Mouse (Mus musculus) limb, embryonic 13.5 days (tissue): ENCODE data around the gene Nup50. TPM values are rescaled to one million over a fixed set of nuclear protein-coding genes. Genes with fewer than 3 reads are reported as not detected.

Experiments used
- ATAC-seq: fragments of 200-750 bp; cut with Nextera tagmentation; 2 replicates; pipeline ENCODE4 v1.8.0; 2017; ENCODE audit warnings: low read depth, moderate number of reproducible peaks, moderate TSS enrichment; ENCODE audit not compliant: low FRiP score
- H3K27ac ChIP-seq: fragments of 300-500 bp; sonication (generic); 2 replicates; pipeline ENCODE4 v1.5.1; 2015; ENCODE audit warnings: inconsistent platforms, mild to moderate bottlenecking, moderate library complexity
- H3K27me3 ChIP-seq: fragments of 300-500 bp; sonication (generic); 2 replicates; pipeline ENCODE4 v1.6.1; 2015; ENCODE audit warnings: mild to moderate bottlenecking, inconsistent platforms
- H3K36me3 ChIP-seq: fragments of 300-500 bp; sonication (generic); 2 replicates; pipeline ENCODE4 v1.6.1; 2015; ENCODE audit warnings: inconsistent platforms, mild to moderate bottlenecking, moderate library complexity
- H3K4me1 ChIP-seq: fragments of 300-500 bp; sonication (generic); 2 replicates; pipeline ENCODE4 v1.6.1; 2015; ENCODE audit warnings: inconsistent platforms
- H3K4me2 ChIP-seq: fragments of 300-500 bp; sonication (generic); replicated peaks from 2 replicates; pipeline ENCODE4 v1.6.1; 2015; ENCODE audit warnings: inconsistent platforms, mild to moderate bottlenecking, moderate library complexity
- H3K4me3 ChIP-seq: fragments of 300-500 bp; sonication (generic); 2 replicates; pipeline ENCODE4 v1.5.1; 2015; ENCODE audit warnings: moderate library complexity, mild to moderate bottlenecking, inconsistent platforms
- H3K9ac ChIP-seq: fragments of 300-500 bp; sonication (generic); 2 replicates; pipeline ENCODE4 v1.6.1; 2015; ENCODE audit warnings: mild to moderate bottlenecking, inconsistent platforms
- H3K9me3 ChIP-seq: fragments of 300-500 bp; sonication (generic); 2 replicates; pipeline ENCODE4 v1.6.1; 2016; ENCODE audit warnings: inconsistent platforms
- WGBS: fragments of 180-500 bp; shearing (Covaris S2); methylation state at CpG from one replicate; pipeline ENCODE4 v1.1.7; 2015; 5-methylcytosine and 5-hydroxymethylcytosine counted together
- polyA plus RNA-seq: library from polyadenylated mRNA; unstranded; fragments of >200 nt; fragmentation: Nextera tagmentation; extraction: Ambion mirVana; gene quantifications from 2 replicates; pipeline ENCODE4 v1.2.1, GENCODE M21; 2015

Nup50 gene
- polyA plus RNA-seq, 1 experiment from 2014 or later: 39.8 TPM

DNA sequence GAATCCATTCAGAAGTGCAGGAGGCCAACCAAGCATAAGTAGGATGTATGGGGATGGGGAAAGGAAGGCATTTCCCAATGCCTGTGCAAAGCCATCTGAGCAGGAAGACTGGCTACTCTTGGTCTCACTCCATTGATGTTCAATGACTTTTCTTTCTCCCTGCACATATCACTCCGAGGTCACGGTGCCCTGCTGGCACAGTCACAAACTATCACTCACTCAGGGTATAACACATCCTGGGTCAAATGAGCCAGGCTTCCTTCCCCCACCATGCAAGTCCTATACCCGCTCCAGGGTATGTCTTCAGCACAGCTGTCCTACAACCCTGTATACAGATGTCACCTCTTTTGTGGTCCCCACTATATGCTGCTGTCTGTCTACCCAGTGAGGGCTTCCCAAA lies 35.1 kb downstream of the Nup50 start:
- no peak overlapping the region for H3K4me2 ChIP-seq
- no peak for ATAC-seq
- no peak overlapping the region for H3K9ac ChIP-seq
- H3K4me1 ChIP-seq: peaks cover 13% of the 10 kb centered on the region; the same call in 1 of the 2 replicates
- no peaks in the 10 kb centered on the region for H3K9me3 ChIP-seq
- no peak overlapping the region for H3K4me3 ChIP-seq
- H3K27me3 ChIP-seq: no peaks in the 10 kb centered on the region
- peaks cover 52% of the 10 kb centered on the region for H3K36me3 ChIP-seq
- 83% methylated on average over 3 of the region's 3 CpGs for WGBS
- H3K27ac ChIP-seq: no peak overlapping the region

DNA sequence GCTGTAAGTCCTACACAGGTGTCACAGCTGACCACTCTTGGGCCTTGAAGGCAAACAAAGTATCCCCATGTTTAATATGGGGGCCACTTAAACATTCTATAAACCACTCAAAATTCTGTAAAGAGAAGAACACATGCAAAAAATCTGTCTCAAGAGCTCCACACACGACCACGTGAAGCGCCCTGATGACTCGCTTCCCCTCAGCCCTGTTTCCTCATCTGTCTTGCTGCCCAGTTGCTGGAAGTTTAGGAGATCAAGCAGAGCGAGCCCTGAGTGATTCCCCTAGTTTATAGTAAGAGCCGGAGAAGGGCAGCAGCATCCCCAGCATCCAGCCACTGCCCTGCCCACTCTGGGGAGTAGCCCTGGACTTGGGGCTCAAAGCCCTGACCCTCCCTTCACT lies 36.7 kb downstream of the Nup50 start:
- no peak for ATAC-seq
- peaks cover 13% of the 10 kb centered on the region; the same call in 1 of the 2 replicates for H3K4me1 ChIP-seq

DNA sequence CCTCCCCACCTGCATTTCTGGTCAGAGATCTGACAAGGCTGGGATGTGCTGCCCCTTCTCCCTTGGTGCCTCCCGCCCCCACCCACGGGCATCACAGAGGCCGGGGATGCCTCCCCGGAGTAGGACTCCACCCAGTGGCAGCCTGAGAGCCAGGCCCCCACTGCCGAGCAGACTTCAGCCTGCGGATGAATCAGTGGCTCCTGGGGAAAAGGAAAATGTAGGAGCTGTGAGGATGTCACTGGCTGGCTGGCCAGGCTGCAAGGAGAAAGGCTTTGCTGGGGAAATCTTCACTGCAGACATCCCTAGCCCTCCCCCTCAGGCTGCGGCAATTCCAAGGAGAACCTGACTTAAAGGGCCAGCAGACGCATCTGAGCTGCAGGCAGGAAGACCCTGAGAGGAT lies 37.5 kb downstream of the Nup50 start:
- 22% methylated on average over 8 of the region's 8 CpGs for WGBS
- Histone ChIP-seq H3K36me3 (peaks cover 30% of the 10 kb centered on the region), H3K27me3 (no peaks in the 10 kb centered on the region), H3K4me1 (peaks cover 13% of the 10 kb centered on the region; the same call in 1 of the 2 replicates), H3K4me2 (no peak overlapping the region), H3K9ac (no peak overlapping the region), H3K27ac (no peak overlapping the region), H3K4me3 (no peak overlapping the region), H3K9me3 (no peaks in the 10 kb centered on the region)
- no peak for ATAC-seq

More for the DNA sequence above, 36.7 kb downstream of the Nup50 start:
- Histone ChIP-seq H3K9ac (no peak overlapping the region), H3K4me3 (no peak overlapping the region), H3K36me3 (peaks cover 38% of the 10 kb centered on the region), H3K27me3 (no peaks in the 10 kb centered on the region), H3K27ac (no peak overlapping the region), H3K4me2 (no peak overlapping the region), H3K9me3 (no peaks in the 10 kb centered on the region)
- WGBS: 84% methylated on average over 6 of the region's 6 CpGs

DNA sequence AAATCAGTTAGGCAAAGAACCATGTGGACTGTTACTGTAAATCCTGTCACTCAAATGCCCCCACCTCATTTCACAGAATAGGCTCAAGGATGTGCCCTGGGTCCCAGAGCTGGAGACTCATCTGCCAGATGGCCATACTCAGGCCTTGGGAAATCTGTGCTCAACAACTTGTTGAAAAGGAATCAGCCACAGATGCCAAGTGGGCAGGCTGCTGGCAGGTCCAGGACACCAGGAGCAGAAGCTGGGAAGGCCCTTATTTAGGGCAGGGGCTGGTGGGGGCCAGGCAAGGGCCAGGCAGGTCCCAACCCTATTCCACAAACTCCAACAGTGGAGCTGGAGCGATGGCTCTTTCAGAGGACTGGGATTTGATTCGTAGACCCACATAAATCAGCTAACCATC lies 39.3 kb downstream of the Nup50 start:
- ATAC-seq: no peak
- no peak overlapping the region for H3K9ac ChIP-seq
- H3K4me3 ChIP-seq: no peak overlapping the region
- no peak overlapping the region for H3K27ac ChIP-seq
- no peaks in the 10 kb centered on the region for H3K27me3 ChIP-seq
- H3K36me3 ChIP-seq: peaks cover 17% of the 10 kb centered on the region
- no peak overlapping the region for H3K4me2 ChIP-seq
- no peaks in the 10 kb centered on the region for H3K9me3 ChIP-seq
- WGBS: 80% methylated on average over 2 of the region's 2 CpGs
- peaks cover 13% of the 10 kb centered on the region; the same call in 1 of the 2 replicates for H3K4me1 ChIP-seq

DNA sequence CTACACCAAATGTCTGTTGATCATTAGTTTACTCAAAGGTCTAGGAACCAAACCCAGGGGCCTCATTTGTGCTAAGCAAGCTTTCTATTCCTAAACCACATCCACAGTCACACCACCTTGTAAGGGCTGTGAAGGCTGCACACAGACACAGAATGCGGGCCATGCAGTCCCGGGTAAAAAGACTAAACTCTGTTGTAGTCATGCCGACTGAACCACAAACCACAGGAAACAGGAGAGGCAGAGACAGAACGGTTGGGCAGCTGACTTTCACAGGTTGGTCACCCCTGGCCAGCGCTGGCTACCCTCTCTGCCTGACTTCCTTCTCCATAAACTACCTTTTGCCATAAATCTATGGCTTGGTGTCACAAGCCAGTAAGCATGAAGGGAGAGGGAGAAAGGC lies 41.6 kb downstream of the Nup50 start:
- Histone ChIP-seq H3K4me2 (no peak overlapping the region), H3K9me3 (no peaks in the 10 kb centered on the region), H3K9ac (no peak overlapping the region), H3K27me3 (no peaks in the 10 kb centered on the region), H3K27ac (no peak overlapping the region), H3K4me3 (no peak overlapping the region), H3K4me1 (peaks cover 7% of the 10 kb centered on the region; the same call in 1 of the 2 replicates), H3K36me3 (peaks cover under 1% of the 10 kb centered on the region; the same call in 1 of the 2 replicates)
- no peak for ATAC-seq
- 73% methylated on average over 5 of the region's 5 CpGs for WGBS

DNA sequence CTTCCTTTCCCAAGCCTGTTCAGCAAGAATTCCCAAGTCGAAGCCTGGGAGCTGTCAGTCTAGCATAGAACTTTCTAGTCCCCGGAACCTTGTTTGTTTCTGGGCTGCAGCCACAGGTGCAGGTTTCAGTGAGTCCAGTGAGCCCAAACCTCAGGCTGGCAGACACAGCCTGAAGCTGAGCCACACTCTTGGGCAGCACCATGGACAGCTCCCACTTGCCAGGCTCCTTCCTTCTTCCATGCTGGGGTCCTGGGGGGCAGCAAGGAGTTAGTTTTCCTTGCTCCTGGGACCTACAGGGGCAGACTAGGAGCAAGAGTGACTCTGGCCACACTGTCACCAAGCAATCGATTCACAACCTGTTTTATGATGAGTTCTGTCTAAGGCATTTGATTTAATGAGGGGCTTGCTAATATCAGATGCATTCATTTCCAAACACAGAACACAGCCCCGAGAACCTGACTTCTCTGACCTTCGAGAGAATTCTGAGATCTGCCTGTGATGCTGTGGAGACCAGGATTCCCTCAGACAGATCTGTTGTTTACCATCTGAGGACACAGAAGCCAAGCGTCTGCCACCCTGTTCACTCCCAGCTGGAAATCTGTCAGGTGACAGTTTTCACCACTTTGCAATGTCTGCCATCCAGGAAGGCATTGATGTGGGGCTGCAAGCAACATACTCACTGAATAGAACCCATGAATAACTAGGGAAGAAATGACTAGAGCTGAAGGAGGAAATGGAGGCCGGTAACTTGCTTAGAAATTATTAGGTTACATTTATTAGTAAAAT lies 42.6 kb downstream of the Nup50 start:
- Histone ChIP-seq H3K4me2 (no peak overlapping the region), H3K9me3 (no peaks in the 10 kb centered on the region), H3K4me1 (peaks cover under 1% of the 10 kb centered on the region; the same call in 1 of the 2 replicates), H3K36me3 (peaks cover 5% of the 10 kb centered on the region; the same call in 1 of the 2 replicates), H3K27ac (no peak overlapping the region), H3K27me3 (no peaks in the 10 kb centered on the region), H3K4me3 (no peak overlapping the region), H3K9ac (no peak overlapping the region)
- WGBS: 60% methylated on average over 7 of the region's 7 CpGs
- no peak for ATAC-seq

DNA sequence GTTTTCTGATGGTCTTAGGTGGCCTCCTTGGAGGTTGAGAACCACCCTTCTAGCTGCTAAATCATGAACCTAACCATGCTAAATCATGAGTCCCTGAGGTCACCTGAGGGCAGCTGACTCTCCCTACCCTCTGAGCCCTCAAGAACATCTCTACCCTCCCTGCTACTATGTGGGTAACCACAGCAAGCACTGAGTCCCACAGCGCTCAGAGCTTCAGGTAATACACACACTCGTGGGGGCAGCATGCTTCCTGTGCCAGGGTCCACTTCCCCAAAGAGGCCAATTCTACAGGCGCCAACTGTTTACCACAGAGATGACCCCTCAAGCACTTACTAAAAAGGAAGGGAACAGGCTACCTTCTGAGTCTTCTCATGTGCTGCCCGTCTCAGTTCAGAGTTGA lies 45.3 kb downstream of the Nup50 start:
- Histone ChIP-seq H3K27ac (no peak overlapping the region), H3K4me2 (no peak overlapping the region), H3K4me3 (no peak overlapping the region), H3K9ac (no peak overlapping the region), H3K36me3 (peaks cover 5% of the 10 kb centered on the region; the same call in 1 of the 2 replicates), H3K9me3 (no peaks in the 10 kb centered on the region), H3K4me1 (no peaks in the 10 kb centered on the region), H3K27me3 (no peaks in the 10 kb centered on the region)
- no peak for ATAC-seq
- WGBS: 81% methylated on average over 4 of the region's 4 CpGs

DNA sequence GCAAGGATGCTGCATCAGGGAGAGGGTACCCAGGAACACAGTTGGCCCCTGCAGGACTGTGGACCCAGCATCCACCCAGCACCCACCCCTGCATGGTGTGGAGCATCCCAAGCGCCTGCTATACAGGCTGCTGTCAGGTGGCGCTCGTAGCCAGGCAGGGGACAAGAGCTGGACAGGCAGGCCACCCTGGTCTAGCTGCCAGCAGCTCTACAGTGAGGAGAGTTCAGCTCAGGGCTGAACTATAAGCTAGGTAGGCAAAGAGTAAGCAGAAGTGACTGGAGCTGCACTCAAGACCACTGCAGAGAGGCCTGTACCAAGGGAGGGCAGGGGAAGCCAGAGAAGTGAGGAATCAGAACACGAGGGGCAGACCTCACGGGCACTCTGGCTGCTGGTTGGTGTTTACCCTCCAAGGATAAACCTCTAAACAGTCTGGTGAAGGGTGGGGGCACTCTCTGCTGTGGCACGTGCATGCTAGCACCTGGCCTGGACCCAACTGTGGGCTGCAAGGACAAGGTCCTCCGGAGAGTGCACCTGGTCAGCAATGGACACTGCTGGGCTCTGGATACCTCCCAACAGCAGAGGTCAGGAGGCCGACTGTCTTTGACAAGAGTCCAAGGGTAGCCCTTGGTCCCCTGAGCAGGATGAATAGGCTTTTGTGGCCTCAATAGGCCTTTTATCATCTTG lies 49.8 kb downstream of the Nup50 start:
- H3K4me1 ChIP-seq: no peaks in the 10 kb centered on the region
- no peak overlapping the region for H3K9ac ChIP-seq
- H3K4me3 ChIP-seq: no peak overlapping the region
- H3K36me3 ChIP-seq: peaks cover 5% of the 10 kb centered on the region; the same call in 1 of the 2 replicates
- H3K9me3 ChIP-seq: no peaks in the 10 kb centered on the region
- no peak overlapping the region for H3K4me2 ChIP-seq
- no peaks in the 10 kb centered on the region for H3K27me3 ChIP-seq
- no peak for ATAC-seq
- 84% methylated on average over 8 of the region's 8 CpGs for WGBS
- H3K27ac ChIP-seq: no peak overlapping the region

DNA sequence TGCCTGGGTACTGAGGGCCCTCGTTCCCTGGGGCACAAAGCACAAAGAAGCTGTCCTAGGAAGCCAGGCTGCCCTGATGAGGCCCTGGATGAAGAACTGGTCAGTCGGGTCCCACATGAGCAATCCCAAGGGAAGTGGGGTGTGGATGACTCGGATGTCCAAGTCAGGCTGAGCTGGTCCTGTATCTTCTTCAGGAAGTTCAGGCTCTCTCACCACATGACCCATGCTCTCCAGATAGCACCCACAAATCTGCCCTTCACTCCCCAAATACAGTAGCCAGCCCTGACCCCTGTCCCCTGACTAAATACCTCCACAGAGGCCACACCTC lies 50.3 kb downstream of the Nup50 start:
- peaks cover 5% of the 10 kb centered on the region; the same call in 1 of the 2 replicates for H3K36me3 ChIP-seq
- 65% methylated on average over 3 of the region's 3 CpGs for WGBS
- no peak overlapping the region for H3K27ac ChIP-seq
- no peak overlapping the region for H3K4me2 ChIP-seq
- no peak overlapping the region for H3K4me3 ChIP-seq
- no peaks in the 10 kb centered on the region for H3K27me3 ChIP-seq
- no peaks in the 10 kb centered on the region for H3K4me1 ChIP-seq
- no peak overlapping the region for H3K9ac ChIP-seq
- no peak for ATAC-seq
- H3K9me3 ChIP-seq: no peaks in the 10 kb centered on the region

DNA sequence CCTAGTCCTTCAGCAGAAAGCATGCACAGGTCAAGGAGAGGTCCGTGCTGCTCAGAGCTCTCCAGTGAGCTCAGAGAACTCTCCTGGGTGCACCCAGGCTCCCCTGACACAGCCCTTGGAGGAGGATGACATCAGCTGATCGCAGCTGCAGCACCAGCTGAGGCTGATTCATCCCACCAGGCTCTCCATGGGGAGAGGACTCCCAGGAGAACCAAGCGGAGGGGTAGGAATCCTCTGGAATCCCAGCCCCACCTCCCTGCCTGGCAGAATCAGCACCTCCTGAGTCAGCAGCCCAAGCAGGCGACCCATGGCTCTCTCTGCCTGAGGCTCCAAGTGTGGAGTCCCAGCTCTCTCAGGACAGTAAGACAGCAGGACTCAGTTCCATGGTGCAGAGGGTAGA lies 52.5 kb downstream of the Nup50 start:
- Histone ChIP-seq H3K9ac (0 out of 2 replicates have a peak overlapping the region, but pooled peaks have one; percentile 13), H3K4me3 (no peak overlapping the region), H3K9me3 (no peaks in the 10 kb centered on the region), H3K27ac (no peak overlapping the region), H3K36me3 (no peaks in the 10 kb centered on the region), H3K27me3 (no peaks in the 10 kb centered on the region), H3K4me1 (no peaks in the 10 kb centered on the region), H3K4me2 (no peak overlapping the region)
- ATAC-seq: no peak
- 37% methylated on average over 4 of the region's 4 CpGs for WGBS

DNA sequence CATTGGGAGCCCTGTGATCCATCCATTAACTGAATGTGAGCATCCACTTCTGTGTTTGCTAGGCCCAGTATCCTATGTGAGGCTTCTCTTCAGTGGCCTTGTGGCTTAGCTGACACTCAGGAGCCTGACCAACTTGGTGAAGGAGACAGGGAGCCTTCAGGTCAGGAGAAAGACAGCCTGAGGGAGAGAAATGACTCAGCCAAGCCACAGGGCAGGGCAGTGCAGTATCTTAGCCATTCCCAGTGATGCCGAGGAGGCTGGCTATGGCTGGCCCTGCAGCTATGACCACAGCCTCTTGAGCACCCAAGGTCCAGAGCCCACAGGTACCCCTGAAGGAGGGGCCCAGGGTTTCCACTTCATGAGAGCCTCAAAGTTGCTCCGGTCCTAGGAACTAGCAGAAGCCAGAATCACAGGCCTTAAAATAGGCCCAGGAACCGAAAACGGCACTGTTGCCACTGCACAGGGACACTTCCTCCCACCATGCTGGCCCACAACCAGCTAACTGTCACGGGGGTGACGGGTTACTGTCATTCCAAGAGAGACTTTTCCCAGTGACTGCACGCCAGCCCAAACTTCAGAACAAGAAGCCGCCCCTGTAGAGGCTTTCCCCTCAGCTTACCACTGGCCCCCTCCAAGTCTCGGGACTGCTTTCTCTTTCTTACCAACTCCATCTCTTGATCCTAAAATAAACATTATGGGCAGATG lies 58.5 kb downstream of the Nup50 start:
- no peak for ATAC-seq
- Histone ChIP-seq H3K9ac (no peak overlapping the region), H3K4me3 (no peak overlapping the region), H3K4me2 (no peak overlapping the region), H3K36me3 (no peaks in the 10 kb centered on the region; the same call in 1 of the 2 replicates), H3K9me3 (no peaks in the 10 kb centered on the region), H3K27ac (no peak overlapping the region), H3K4me1 (peaks cover 25% of the 10 kb centered on the region), H3K27me3 (no peaks in the 10 kb centered on the region)
- WGBS: 89% methylated on average over 9 of the region's 9 CpGs

DNA sequence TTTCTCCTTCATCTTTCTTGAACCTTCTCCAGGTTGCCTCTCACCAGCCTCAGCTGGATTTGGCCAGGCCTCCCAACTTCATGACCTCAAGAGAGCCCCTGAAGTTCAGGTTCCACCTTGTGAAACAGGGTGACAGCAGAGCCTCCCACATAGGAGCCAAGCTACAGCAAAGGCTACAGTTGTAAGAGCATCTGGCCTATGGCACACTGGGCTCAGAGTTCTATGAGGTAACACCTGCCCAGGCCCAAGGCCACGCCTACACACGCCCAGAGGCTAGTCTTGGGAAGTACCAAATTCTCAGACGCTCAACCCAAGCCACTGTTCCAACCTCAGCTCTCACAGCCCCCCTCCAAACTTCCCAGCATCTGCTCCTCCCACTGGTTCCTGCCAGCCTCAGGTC lies 59.7 kb downstream of the Nup50 start:
- H3K36me3 ChIP-seq: no peaks in the 10 kb centered on the region; the same call in 1 of the 2 replicates
- no peak for ATAC-seq

More for the DNA sequence above, 59.7 kb downstream of the Nup50 start:
- no peak overlapping the region for H3K4me3 ChIP-seq
- H3K4me1 ChIP-seq: peaks cover 28% of the 10 kb centered on the region
- no peak overlapping the region for H3K27ac ChIP-seq
- H3K9me3 ChIP-seq: no peaks in the 10 kb centered on the region
- H3K9ac ChIP-seq: no peak overlapping the region
- 70% methylated on average over 3 of the region's 3 CpGs for WGBS
- no peak overlapping the region for H3K4me2 ChIP-seq
- no peaks in the 10 kb centered on the region for H3K27me3 ChIP-seq
